Mouse (Mus musculus): ENCODE data around the gene Acsl1.

Acsl1 gene

GRCm38 (mm10) chr8:46475404-46475803 lies 4.6 kb downstream of the Acsl1 start:
- DNase-seq (ENCODE audit: low spot score in 2 of 2), result peak in 1 of 2 experiments; percentile 19

- DNase-seq (ENCODE audit: low spot score in 2 of 2), result no peak
Measured at GRCm38 (mm10) chr8:46475942-46476341, 5.1 kb downstream of the Acsl1 start.

GRCm38 (mm10) chr8:46477747-46478458 lies 7.1 kb downstream of the Acsl1 start:
- DNase-seq (ENCODE audit: low spot score in 2 of 2), result no peak

GRCm38 (mm10) chr8:46478783-46479182 lies 7.9 kb downstream of the Acsl1 start:
- no peak for DNase-seq (ENCODE audit: low spot score in 2 of 2)

GRCm38 (mm10) chr8:46479794-46480532 lies 9.1 kb downstream of the Acsl1 start:
- peak in 1 of 2 experiments; percentile 16 for DNase-seq (ENCODE audit: low spot score in 2 of 2)

GRCm38 (mm10) chr8:46480533-46480900 lies 9.7 kb downstream of the Acsl1 start:
- DNase-seq (ENCODE audit: low spot score in 2 of 2), result no peak

GRCm38 (mm10) chr8:46482771-46483170 lies 11.9 kb downstream of the Acsl1 start:
- no peak for DNase-seq (ENCODE audit: low spot score in 2 of 2)

- DNase-seq (ENCODE audit: low spot score in 2 of 2), result peak in 1 of 2 experiments; percentile 9
Measured at GRCm38 (mm10) chr8:46483247-46483646, 12.4 kb downstream of the Acsl1 start.

GRCm38 (mm10) chr8:46484077-46484476 lies 13.2 kb downstream of the Acsl1 start:
- peak in 1 of 2 experiments; percentile 12 for DNase-seq (ENCODE audit: low spot score in 2 of 2)

GRCm38 (mm10) chr8:46484931-46485463 lies 14.2 kb downstream of the Acsl1 start:
- peak in 1 of 2 experiments; percentile 10 for DNase-seq (ENCODE audit: low spot score in 2 of 2)

- peak; percentile 48 for DNase-seq (ENCODE audit: low spot score in 2 of 2)
Measured at GRCm38 (mm10) chr8:46488085-46488561, 17.3 kb downstream of the Acsl1 start.

GRCm38 (mm10) chr8:46489196-46489595 lies 18.4 kb downstream of the Acsl1 start:
- DNase-seq (ENCODE audit: low spot score in 2 of 2), result no peak

GRCm38 (mm10) chr8:46490250-46490649 lies 19.4 kb downstream of the Acsl1 start:
- no peak for DNase-seq (ENCODE audit: low spot score in 2 of 2)

- DNase-seq (ENCODE audit: low spot score in 2 of 2), result no peak
Measured at GRCm38 (mm10) chr8:46490821-46491220, 20.0 kb downstream of the Acsl1 start.

- no peak for DNase-seq (ENCODE audit: low spot score in 2 of 2)
Measured at GRCm38 (mm10) chr8:46493495-46494170, 22.8 kb downstream of the Acsl1 start.

GRCm38 (mm10) chr8:46496852-46497251 lies 26.0 kb downstream of the Acsl1 start:
- no peak for DNase-seq (ENCODE audit: low spot score in 2 of 2)

GRCm38 (mm10) chr8:46497314-46498011 lies 26.6 kb downstream of the Acsl1 start:
- no peak for DNase-seq (ENCODE audit: low spot score in 2 of 2)

GRCm38 (mm10) chr8:46499376-46500061 lies 28.7 kb downstream of the Acsl1 start:
- DNase-seq (ENCODE audit: low spot score in 2 of 2), result no peak

- no peak for DNase-seq (ENCODE audit: low spot score in 2 of 2)
Measured at GRCm38 (mm10) chr8:46502333-46503071, 31.7 kb downstream of the Acsl1 start.

- DNase-seq (ENCODE audit: low spot score in 2 of 2), result no peak
Measured at GRCm38 (mm10) chr8:46503072-46503695, 32.3 kb downstream of the Acsl1 start.
